ENCODE assay signal across 8 mouse cellular contexts in genomic region chr19:32485681-32486105, GRCm38 (mm10). TPM values are rescaled to one million over a fixed set of nuclear protein-coding genes. Genes with fewer than 3 reads are reported as not detected.
DNase-seq lines count a peak whose midpoint lies in the region; ATAC-seq lines count a peak whose summit lies in the region.

Gene Minpp1, plus strand, starts transcription at chr19:32485769.

- H3K4me1 ChIP-seq in embryonic facial prominence, embryonic 10.5 days, result peaks cover 26% of the 10 kb centered on the region
- peaks cover 24% of the 10 kb centered on the region for H3K4me1 ChIP-seq in limb, embryonic 12.5 days (replicated peaks)
- peaks cover 19% of the 10 kb centered on the region for H3K4me1 ChIP-seq in midbrain, embryonic 14.5 days (ENCODE audit: control insufficient read depth, insufficient read depth, low read length)

- under 1% methylated on average over 64 of the region's 64 CpGs for WGBS in embryonic facial prominence, embryonic 10.5 days
- WGBS in limb, embryonic 12.5 days, result under 1% methylated on average over 63 of the region's 64 CpGs
- under 1% methylated on average over 64 of the region's 64 CpGs for WGBS in midbrain, embryonic 14.5 days

- H3K9me3 ChIP-seq in embryonic facial prominence, embryonic 10.5 days, result no peaks in the 10 kb centered on the region
- no peaks in the 10 kb centered on the region for H3K9me3 ChIP-seq in limb, embryonic 12.5 days
- H3K9me3 ChIP-seq in midbrain, embryonic 14.5 days (ENCODE audit: control insufficient read depth, low read length), result no peaks in the 10 kb centered on the region

- no peaks in the 10 kb centered on the region for H3K36me3 ChIP-seq in embryonic facial prominence, embryonic 10.5 days (replicated peaks)
- H3K36me3 ChIP-seq in limb, embryonic 12.5 days, result no peaks in the 10 kb centered on the region
- H3K36me3 ChIP-seq in midbrain, embryonic 14.5 days (ENCODE audit: control insufficient read depth, insufficient read depth, low read length), result no peaks in the 10 kb centered on the region

- H3K9ac ChIP-seq in limb, embryonic 12.5 days (replicated peaks), result peak within 1 kb of the TSS; percentile 81
- peak within 1 kb of the TSS; percentile 78 for H3K9ac ChIP-seq in midbrain, embryonic 14.5 days (replicated peaks; ENCODE audit: low read length)

- peak within 1 kb of the TSS; percentile 90 for H3K27ac ChIP-seq in embryonic facial prominence, embryonic 10.5 days (replicated peaks)
- peak within 1 kb of the TSS; percentile 93 for H3K27ac ChIP-seq in limb, embryonic 12.5 days
- peak within 1 kb of the TSS; percentile 87 for H3K27ac ChIP-seq in midbrain, embryonic 14.5 days (replicated peaks; ENCODE audit: low read depth, low read length)

- peak within 1 kb of the TSS; percentile 71 for H3K4me3 ChIP-seq in embryonic facial prominence, embryonic 10.5 days
- peak within 1 kb of the TSS; percentile 73 for H3K4me3 ChIP-seq in limb, embryonic 12.5 days (replicated peaks)
- peak within 1 kb of the TSS; percentile 80 for H3K4me3 ChIP-seq in midbrain, embryonic 14.5 days (replicated peaks; ENCODE audit: low read depth, low read length)

- H3K27me3 ChIP-seq in embryonic facial prominence, embryonic 10.5 days (replicated peaks; ENCODE audit: low read depth, poor library complexity, severe bottlenecking), result no peaks in the 10 kb centered on the region
- no peaks in the 10 kb centered on the region for H3K27me3 ChIP-seq in limb, embryonic 12.5 days
- H3K27me3 ChIP-seq in midbrain, embryonic 14.5 days (ENCODE audit: control insufficient read depth, insufficient read depth, low read length), result no peaks in the 10 kb centered on the region

- DNase-seq in layer of hippocampus, adult 11-12 months (ENCODE audit: low spot score), result peak; percentile 81
- no peak for DNase-seq in layer of hippocampus, adult 9-10 months (ENCODE audit: low spot score)
- peak; percentile 92 for DNase-seq in embryonic facial prominence, embryonic 10.5 days (ENCODE audit: low spot score)
- peak; percentile 64 for DNase-seq in kidney, adult 11 months
- DNase-seq in midbrain, embryonic 14.5 days, result peak; percentile 94
- DNase-seq in spleen, adult 18-20 months, result peak; percentile 72 to 83

- H3K4me2 ChIP-seq in limb, embryonic 12.5 days, result peak within 1 kb of the TSS; percentile 77
- peak within 1 kb of the TSS; percentile 62 for H3K4me2 ChIP-seq in midbrain, embryonic 14.5 days (ENCODE audit: low read length)

- peak; percentile 92 for ATAC-seq in granulocyte monocyte progenitor cell, adult 5-6 weeks (replicated peaks; ENCODE audit: poor library complexity, severe bottlenecking)
- ATAC-seq in limb, embryonic 12.5 days (ENCODE audit: insufficient number of reproducible peaks, insufficient read depth, low FRiP score, low TSS enrichment, low read depth), result peak; percentile 73
- peak; percentile 96 for ATAC-seq in midbrain, embryonic 14.5 days (ENCODE audit: low FRiP score, low TSS enrichment)

RNA-seq across cellular contexts. Expression of gene Minpp1, which starts in this region (rescaled TPM):
- polyA plus RNA-seq in embryonic facial prominence, embryonic 10.5 days (2016; fragmentation: Nextera tagmentation; extraction: Ambion mirVana), result 65.7 and 71.6 TPM in 2 replicates
- 36.3 and 45.2 TPM in 2 replicates for total RNA-seq in granulocyte monocyte progenitor cell, adult 5-6 weeks (2014; fragmentation: Nextera tagmentation)
- total RNA-seq in granulocyte monocyte progenitor cell, adult 5-6 weeks (2017), result 37.9 and 49.9 TPM in 2 replicates
- 89.1 and 92.6 TPM in 2 replicates for polyA plus RNA-seq in limb, embryonic 12.5 days (2016; fragmentation: Nextera tagmentation; extraction: Ambion mirVana)
- 54.3 and 61.8 TPM in 2 replicates for polyA plus RNA-seq in midbrain, embryonic 14.5 days (2014; fragmentation: Nextera tagmentation; extraction: Ambion mirVana)
